Mouse (Mus musculus) frontal cortex, postnatal 14 days (tissue): ENCODE measurements at regions not wholly inside any gene's neighbourhood (a gene's known extent, or its start where the extent isn't known, plus 50 kb on each side); places are given as distances from the start of the nearest gene placed in this dataset.

Experiments
- DNase-seq, 2 experiments: peaks; one replicate each; pipeline ENCODE4 v3.0.0; 2022; ENCODE audit warnings: low spot score in 2 of 2

DNA sequence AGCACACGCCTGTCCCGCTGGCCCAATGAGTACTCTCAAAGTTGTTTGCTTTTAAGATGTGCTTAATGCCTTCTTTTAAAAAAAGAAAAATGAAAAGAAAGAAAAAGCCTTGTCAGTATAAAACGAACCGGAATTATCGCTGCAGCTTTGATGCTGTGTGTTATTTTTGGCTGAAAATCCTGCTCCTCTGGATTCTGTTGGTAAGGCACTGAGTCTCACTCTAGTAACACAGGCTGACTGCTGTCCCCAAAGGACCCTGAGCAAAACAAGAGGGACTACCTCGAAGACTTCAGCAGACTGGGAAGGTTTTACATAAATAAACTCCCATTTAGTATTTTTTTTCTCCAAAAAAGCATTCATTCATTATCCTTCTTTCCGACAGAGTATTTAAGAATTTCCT lies 196.1 kb upstream of the Ppargc1a start:
- no peak for DNase-seq

DNA sequence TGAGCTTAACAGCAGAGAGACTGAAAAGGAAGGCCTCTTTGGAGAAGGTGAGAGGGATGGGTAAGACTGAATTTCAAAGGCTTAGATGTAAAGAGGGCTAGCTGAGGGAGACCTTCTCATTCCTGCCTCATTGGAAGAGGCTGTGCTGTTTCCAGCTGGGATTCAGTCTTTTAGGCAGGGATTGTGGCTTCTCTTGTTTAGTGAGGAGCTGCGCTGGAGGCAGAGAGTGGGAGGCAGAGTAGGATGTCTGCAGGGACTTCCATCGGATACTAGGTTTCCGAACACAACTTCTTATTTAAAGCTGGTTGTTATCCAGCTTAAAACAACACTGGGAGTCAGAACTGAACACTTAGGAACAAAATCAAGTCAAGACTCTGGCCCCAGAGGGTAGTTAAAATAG lies 194.8 kb upstream of the Ppargc1a start:
- DNase-seq = no peak

DNA sequence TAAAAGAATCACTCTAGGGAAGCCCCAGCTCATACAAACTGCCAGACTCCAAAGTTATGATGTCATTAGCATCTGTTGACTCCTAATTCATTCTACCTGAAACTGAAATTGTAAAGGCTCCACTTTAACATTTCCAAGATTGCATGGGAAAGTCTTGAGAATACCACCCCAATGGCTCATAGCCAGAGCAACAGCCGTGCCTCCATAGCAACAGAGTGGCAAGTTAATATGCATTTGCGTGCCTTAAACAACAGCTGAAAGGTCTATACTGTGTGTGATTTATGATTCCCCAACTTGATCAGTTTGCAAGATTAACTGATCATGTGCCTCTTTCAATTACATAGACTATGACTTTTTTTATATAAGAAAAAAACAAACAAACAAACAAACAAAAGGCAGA lies 190.8 kb upstream of the Ppargc1a start:
- no peak for DNase-seq

DNA sequence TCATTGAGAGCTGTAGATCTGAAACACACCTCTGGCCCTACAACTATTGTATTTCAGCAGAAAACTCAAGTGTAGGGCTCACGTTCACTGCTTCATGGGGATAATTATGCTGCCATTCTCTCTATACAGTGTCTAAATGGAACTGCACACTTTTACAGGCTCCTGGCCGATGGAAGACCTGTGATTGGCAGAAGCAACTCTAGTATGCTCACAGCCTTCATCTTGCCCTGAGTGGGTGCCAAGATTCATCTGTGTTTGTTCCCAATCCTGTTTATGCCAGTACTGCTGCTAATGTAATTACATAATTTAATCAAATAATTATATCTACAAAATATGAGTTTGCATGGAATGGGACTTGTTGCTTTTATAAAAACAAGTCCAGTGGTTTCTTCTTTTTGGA lies 190.3 kb upstream of the Ppargc1a start:
- DNase-seq = no peak

DNA sequence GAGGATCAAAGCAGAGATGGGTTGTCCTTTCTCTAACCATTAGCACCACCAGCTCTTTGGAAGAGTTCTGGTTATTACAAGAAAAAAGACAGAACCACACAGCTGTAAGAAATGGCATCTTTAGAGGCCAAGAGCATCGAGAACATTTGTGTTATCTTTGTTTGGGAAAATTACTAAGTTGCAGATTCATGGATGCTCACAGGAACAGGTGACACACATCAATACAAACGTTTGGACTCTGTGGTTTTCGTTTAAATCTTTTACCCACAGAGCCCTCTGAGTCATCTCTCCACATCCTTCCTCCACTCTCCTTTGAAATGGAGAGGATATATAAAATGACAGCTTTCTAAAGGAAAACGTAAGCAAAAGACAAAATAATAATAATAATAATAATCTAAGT lies 184.5 kb upstream of the Ppargc1a start:
- DNase-seq = no peak

DNA sequence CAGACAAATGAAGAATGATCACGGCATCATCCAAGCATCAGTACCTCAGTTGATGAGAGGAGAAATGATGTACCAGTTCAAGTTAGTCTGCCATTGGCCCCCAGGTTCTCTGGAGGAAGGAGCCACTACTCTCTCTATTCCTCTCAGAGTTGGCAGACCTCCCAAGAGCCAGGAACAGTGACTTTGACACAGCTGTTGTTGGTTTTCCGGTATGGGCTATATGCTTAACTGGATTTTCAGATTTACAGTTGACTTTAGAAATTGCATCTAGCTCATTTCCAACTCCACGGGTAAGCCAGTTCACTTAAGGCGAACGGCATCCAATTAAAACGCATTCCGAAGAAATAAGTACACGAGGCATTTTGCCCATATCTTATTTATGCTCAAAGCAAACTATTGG lies 182.9 kb upstream of the Ppargc1a start:
- DNase-seq = no peak

DNA sequence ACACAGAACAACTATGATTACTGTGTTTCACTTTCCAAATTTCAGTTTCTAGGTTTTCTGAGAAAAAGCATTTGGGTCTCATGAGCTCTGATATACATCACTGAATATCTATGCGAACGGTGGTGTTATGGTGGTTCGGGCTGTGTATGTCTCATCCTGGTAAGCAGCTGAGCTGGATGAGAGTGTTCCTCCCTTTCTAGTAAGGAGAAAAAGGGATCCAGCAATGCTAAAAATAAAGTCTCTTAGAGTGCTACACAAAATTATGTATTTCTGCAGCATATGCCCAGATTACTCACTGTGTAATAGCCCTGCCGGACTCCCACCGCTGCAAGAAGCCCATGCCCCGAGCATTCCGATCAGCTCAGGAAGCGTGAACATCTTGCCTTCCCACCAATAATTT lies 173.4 kb upstream of the Ppargc1a start:
- no peak for DNase-seq

DNA sequence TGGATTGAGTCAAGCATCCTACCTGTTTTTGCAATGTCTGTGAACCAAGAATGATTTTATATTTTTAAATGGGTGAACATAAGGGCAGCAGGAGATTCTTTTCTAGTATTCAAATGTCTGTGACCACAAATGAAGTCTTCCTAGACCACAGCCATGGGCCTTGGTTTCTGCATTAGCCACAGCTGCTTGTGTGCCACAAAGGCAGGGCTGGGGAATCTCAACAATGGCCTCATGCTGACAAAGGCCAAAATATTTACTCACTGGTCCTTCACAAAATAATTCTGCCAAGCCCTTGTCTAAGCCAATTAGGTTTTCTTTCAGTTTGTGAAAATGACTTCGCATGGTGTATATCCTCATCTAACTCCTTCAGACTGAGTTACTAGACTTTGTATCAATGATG lies 162.7 kb upstream of the Ppargc1a start:
- DNase-seq = no peak

DNA sequence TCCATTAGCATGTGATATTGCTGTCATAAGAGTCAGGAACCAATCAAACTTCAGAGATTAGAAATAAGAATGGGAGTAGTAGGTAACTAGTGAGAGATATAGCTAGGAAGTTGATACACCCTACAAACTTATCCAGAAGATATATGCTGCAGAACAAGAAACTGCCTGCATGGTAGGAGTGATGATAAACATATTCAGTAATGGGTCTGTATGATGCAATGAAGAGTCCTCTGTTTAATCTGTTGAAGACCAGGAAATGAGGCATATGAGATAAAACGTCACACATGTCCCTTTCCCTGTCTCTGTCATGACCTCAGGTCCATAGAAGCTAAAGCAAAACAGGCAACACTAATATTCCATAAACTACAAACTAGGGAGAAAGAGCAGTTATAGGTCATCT lies 162.2 kb upstream of the Ppargc1a start:
- DNase-seq = no peak

DNA sequence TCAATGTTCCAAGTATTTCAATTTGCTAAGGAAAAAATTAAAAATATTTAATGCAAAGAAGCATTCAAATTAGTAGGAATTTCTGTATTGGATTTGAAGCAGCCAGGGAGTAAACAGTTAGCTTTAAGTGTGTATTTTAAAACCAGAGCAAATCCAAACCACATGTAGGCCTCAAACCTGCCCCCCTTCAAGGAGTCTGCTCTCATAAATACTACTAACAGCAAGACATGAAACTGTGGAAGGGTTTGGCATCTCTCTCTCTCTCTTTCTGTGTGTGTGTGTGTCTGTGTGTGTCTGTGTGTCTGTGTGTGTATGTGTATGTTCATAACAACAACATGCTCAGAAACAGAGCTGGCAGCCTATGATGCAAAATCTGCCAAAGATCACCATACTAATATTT lies 159.2 kb upstream of the Ppargc1a start:
- no peak for DNase-seq

DNA sequence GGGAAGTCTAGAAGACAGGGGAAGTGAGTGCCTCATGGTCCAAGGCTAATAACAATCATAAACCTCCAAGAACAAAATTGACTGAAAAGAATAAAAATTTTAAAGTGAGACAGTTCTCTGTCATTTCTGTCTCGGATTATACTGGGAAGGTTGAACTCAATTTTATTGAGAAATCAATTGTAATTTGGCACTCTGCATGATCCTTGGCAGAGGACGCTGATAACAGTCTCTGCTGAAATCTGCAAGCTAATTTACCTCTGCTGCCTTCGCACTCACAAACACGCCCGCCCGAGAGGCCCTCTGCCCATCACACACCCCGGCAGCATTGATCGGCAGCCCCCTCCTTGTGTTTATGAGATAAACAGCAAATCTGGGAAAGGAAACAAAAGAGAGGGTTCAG lies 151.4 kb upstream of the Ppargc1a start:
- no peak for DNase-seq

DNA sequence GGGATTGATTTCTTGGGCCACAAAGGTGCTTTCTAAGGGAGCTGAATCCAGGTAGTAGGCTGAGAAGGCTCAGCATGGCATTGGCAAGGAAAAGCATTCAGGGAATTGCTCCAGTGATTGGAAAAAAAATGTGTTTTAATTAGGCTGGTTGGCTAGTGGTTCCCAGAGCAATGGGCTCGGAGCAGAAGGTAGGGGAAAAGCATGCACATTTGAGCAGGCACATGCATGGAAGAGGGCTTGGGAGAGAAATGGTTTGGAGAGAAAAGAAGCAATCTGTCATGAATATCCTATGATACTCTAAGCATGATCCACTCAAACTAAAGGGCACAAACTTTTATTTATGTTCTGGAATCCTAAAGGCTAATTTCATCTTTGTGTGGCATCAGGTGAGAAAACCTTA lies 150.9 kb upstream of the Ppargc1a start:
- DNase-seq = no peak

DNA sequence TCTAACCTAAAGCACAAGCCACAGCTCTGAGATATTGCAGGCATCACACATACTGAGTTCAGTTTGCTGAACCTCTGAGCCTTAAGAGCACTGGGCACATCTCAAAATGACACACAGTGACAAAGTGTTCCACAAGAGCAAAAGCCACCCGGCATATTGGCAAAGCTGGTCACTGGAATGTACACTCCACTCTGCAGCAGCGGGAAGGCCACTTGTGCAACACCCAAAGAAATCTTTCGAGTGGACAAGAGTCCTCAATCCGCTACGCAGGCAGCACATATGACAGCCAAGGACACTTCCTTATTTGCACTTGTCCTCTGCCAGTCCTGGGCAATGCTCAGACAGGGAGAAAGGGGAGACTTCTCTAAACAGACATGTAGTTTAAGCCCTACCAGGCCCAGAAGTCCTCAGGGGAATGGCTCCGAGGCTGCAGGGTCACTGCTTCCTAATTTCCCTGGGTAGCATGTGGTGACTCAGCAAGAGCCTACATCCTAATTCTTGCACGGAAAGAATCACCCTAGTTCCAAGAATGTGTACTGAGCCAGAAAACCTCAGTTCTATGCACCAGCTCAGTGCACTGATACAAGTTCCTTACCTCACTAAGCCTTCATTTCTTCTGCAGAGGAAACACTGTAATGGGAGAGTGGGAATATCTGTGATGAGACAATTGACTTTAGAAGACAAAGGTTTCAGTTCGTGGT lies 144.5 kb upstream of the Ppargc1a start:
- no peak for DNase-seq

DNA sequence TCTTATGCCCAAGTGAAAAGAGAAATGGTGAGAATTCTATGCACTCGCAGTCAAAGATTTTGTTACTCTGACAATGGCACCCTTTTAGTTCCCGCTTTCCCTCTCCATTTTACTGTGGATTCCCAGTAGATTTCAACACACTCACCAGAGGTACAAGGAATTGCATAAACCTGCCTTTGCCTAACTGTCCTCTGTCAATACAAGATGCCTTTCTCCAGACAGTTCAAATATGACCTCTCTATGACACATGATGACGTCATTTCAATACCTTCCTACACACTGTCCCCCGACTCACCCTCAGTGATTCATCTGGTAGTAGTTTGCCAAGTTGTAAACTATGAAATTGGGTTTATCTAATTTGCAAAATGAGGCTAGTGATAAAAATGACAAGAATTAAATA lies 143.1 kb upstream of the Ppargc1a start:
- DNase-seq = no peak

DNA sequence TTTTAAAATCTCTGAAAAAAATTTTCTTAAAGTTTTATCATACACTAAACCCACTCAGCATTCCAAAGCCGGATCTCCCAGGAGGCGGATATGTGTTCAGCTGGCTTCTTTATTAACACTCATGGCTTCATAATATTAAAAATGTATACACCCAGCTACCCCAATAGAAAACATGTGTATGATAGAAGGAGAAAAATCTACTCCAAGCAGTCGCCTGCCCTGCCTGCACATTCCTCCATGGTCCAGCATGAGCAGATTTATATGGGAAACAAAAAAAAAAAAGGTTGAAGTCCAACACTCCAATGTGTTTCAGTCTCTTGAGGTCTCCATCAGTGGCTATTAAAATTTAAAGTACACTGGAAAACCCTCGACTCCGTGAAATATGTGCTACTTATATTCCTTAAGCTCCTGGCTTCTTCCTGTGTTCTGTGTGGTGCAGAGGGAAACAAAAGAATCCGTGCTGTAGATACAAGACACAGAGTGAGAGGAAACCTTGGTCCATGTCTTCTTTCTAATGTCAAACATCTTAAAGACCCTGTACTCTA lies 142.0 kb upstream of the Ppargc1a start:
- DNase-seq = no peak

DNA sequence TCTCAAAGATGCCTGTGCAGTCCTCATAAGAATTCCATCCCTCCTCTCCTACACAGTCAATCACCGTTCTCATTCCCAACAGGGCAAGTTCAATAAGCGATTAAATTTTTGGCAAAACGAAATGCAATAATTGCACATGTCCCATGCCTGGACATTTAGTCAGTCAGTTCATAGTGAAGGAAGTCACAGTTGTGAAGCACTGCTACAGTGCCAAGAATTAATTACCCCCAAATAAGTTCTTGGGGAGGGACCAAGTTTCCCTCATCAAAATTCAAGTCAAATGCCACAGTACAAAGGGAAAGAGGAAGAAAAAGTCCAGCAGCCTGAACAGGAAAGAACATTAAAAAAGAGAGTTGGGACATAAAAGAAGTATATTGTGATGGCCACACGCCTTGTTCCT lies 112.4 kb upstream of the Ppargc1a start:
- no peak for DNase-seq

DNA sequence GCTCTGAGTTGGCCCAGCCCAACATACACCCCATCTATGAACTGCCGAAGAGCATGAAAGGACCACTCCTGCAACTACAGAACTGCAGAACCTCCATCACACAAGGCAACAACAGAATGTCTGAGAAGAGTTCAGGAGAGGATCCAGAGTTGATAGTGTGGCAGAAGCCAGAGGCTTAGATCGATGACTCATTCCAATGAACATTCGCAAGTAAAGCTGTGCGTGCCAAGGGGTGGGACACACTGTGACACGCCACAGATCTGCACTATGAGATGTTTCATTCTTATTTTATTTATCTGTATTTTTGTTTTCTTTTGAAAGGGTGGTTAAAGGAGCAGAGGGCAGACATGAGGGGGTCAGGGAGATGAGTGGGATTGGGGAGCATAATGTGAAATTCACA lies 103.7 kb upstream of the Ppargc1a start:
- DNase-seq = no peak

DNA sequence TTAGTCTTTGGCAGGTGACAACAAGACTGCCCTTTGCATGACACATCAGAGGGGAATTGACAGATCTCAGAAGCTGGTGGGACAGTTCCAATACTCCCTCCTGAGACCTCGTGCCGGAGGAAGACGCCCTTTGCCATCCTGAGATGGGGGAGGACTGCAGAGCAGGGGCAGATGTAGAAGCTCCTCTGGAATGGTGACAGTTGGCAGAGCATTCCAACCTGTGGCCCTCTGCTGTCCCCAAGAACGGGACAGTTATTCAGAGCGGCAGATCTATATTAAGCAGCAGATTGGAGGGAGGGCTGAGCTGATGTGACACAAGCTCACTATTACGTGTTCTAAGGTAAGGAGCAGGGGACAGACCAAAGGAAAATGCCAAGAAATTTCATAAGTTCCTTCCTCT lies 97.7 kb upstream of the Ppargc1a start:
- no peak for DNase-seq

DNA sequence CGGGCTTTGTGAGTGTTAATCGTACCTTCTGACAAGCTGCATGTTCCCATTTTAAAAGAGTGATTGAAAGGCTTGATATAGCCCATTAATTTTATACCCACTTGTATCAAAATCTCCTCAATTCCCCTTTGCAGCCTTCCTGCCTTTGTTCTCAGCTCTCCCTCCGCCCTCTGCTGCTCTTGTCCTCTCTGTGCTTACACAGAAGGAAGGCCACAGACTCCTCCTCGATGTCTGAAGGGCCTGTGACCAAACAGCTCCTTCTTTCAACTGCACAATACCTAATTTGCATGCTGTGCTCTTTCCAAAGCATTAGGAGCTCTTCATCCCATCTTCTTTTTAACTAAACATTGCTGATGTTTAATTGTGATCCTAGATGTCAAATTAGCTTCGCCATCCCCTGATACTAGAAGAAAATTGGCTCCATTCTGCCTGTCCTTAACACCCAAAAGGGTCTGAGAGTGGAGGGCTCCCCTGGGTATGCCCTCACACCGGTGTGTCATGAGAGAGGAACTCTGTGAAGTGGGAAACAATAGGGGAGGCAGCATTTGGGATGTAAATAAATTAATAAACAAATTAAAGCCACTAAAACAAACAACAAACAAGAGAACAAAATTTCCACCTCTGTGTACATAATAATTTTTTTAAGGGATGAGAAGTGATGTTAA lies 90.8 kb upstream of the Ppargc1a start:
- DNase-seq = no peak

DNA sequence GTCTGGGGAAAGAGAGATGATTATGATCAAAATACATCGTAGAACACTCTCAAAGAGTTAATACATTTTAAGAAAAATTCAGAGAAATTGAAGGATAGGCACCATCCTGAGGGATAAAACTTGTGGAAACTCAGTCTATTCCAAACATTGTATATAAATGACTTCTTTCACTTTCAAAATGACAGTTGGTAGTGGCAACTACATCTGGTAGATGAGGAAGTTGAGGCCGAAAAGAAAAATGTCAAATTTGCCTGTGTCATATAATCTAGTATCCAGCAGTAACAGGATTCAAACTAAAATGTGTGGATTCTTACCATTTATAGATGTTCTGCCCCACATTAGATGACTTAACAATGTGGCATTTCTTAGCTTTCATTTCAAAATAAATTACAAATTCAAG lies 86.0 kb upstream of the Ppargc1a start:
- DNase-seq = no peak

DNA sequence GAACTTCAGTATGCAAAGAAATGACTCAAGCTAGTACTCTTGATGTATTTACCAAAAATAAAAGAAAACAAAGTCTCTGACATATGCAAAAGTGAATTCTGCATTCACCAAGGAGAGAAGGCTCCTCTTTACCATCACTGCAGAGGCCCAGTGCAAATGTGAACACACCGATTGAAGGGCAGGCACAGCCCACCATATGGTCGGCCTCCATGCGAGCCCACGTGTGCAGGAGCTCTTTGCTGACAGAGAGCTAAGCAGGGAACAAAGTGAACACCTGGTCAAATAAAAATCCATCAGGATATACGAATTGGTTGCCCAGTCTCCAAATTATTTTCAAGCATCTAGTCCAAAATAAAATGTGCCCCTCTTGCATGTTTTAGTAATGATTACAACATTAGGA lies 56.9 kb upstream of the Ppargc1a start:
- no peak for DNase-seq
